Mouse (Mus musculus): ENCODE measurements around the gene Prpf31.

GRCm38 (mm10) chr7:3630478-3630815 is 662 bp downstream of the Prpf31 start:
- TF ChIP-seq CTCF (IDR thresholded peaks at IDR 0.05; ENCODE audit: borderline replicate concordance, insufficient read depth, low read depth, low read length) (no peak), POLR2A (IDR thresholded peaks at IDR 0.05; ENCODE audit: borderline replicate concordance, insufficient read depth, low read length) (no peak)

All from cerebellum, adult 2 months (tissue).